Mouse (Mus musculus) lung, embryonic 16.5 days (tissue): ENCODE measurements at regions not wholly inside any gene's neighbourhood (a gene's known extent, or its start where the extent isn't known, plus 50 kb on each side); places are given as distances from the start of the nearest gene placed in this dataset.
A peak's percentile ranks its signal among the peaks of the same experiment; 100 is the strongest.

ENCODE experiments used
- ATAC-seq: fragments of 200-750 bp; cut with Nextera tagmentation; 2 replicates; pipeline ENCODE4 v1.8.0; 2017; ENCODE audit warnings: low read depth, mild to moderate bottlenecking, moderate library complexity
- H3K27ac ChIP-seq: fragments of 300-500 bp; sonication (generic); 2 replicates; pipeline ENCODE4 v1.5.1; 2014; ENCODE audit warnings: mild to moderate bottlenecking, control low read depth, low read length
- H3K27me3 ChIP-seq: fragments of 300-500 bp; sonication (generic); 2 replicates; pipeline ENCODE4 v1.6.1; 2014; ENCODE audit warnings: low read depth, low read length, mixed read lengths; ENCODE audit not compliant: control insufficient read depth, insufficient read depth
- H3K36me3 ChIP-seq: fragments of 300-500 bp; sonication (generic); 2 replicates; pipeline ENCODE4 v1.6.1; 2014; ENCODE audit warnings: low read length; ENCODE audit not compliant: control insufficient read depth, insufficient read depth
- H3K4me1 ChIP-seq: fragments of 300-500 bp; sonication (generic); replicated peaks from 2 replicates; pipeline ENCODE4 v1.6.1; 2014; ENCODE audit warnings: low read length, mixed read lengths; ENCODE audit not compliant: control insufficient read depth, insufficient read depth
- H3K4me2 ChIP-seq: fragments of 300-500 bp; sonication (generic); 2 replicates; pipeline ENCODE4 v1.6.1; 2014; ENCODE audit warnings: low read depth, low read length, control low read depth
- H3K4me3 ChIP-seq: fragments of 300-500 bp; sonication (generic); 2 replicates; pipeline ENCODE4 v1.5.1; 2014; ENCODE audit warnings: mild to moderate bottlenecking, low read length, control low read depth
- H3K9ac ChIP-seq: fragments of 300-500 bp; sonication (generic); 2 replicates; pipeline ENCODE4 v1.6.1; 2014; ENCODE audit warnings: low read length, control low read depth
- H3K9me3 ChIP-seq: fragments of 300-500 bp; sonication (generic); 2 replicates; pipeline ENCODE4 v1.6.1; 2016; ENCODE audit warnings: low read length; ENCODE audit not compliant: control insufficient read depth
- WGBS: fragments of 180-500 bp; shearing (Covaris S2); extraction: QIAGEN DNeasy Blood & Tissue Kit; methylation state at CpG from one replicate; pipeline ENCODE4 v1.1.7; 2014; 5-methylcytosine and 5-hydroxymethylcytosine counted together

DNA sequence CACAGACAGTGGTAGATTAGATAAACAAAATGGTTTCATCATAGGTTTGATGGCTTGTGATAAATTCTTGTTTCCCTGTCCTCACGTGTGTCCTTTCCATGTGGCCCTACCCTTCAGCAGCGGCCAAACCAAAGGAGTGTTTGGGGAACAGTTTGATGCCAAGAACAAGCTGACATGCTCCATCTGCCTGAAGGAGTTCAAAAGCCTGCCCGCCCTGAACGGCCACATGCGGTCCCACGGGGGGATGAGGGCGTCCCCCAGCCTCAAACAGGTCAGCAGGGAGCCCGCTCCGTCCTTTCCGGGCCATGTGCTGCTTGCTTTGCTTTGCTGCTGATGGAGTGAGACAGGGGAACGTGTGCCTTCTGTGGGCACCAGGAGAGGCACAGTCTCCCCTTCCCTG is 51.0 kb upstream of the Mrps10 start:
- Histone ChIP-seq H3K36me3 (peaks cover 27% of the 10 kb centered on the region), H3K4me1 (no peaks in the 10 kb centered on the region), H3K4me2 (no peak overlapping the region), H3K9ac (no peak overlapping the region), H3K27ac (no peak overlapping the region), H3K4me3 (no peak overlapping the region), H3K27me3 (no peaks in the 10 kb centered on the region), H3K9me3 (no peaks in the 10 kb centered on the region)
- ATAC-seq: no peak
- 88% methylated on average over 11 of the region's 11 CpGs for WGBS

DNA sequence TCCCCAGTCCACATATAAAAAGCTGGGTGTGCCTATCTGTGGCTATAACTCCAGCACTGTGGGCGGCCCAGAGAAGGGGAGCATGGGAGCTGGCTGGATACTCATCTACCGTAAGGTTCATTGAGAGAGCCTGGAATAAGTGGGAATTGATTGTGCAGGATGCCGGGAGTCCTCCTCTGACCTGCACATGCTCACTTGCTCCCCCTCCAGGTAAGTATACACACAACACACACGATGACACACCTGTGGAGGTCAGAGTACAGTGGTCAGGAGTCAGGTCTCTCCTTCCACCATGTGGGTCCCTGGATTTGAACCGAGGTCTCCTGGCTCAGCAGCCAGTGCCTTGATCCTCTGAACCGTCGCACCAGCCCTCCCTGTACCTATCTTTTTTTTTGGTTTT is 55.5 kb upstream of the Mrps10 start:
- no peak overlapping the region for H3K4me3 ChIP-seq
- H3K27ac ChIP-seq: no peak overlapping the region
- ATAC-seq: no peak
- no peaks in the 10 kb centered on the region for H3K9me3 ChIP-seq
- H3K27me3 ChIP-seq: no peaks in the 10 kb centered on the region
- peaks cover 21% of the 10 kb centered on the region for H3K36me3 ChIP-seq
- WGBS: 93% methylated on average over 7 of the region's 7 CpGs
- H3K4me2 ChIP-seq: no peak overlapping the region
- no peak overlapping the region for H3K9ac ChIP-seq
- H3K4me1 ChIP-seq: peaks cover 4% of the 10 kb centered on the region; the same call in 1 of the 2 replicates

DNA sequence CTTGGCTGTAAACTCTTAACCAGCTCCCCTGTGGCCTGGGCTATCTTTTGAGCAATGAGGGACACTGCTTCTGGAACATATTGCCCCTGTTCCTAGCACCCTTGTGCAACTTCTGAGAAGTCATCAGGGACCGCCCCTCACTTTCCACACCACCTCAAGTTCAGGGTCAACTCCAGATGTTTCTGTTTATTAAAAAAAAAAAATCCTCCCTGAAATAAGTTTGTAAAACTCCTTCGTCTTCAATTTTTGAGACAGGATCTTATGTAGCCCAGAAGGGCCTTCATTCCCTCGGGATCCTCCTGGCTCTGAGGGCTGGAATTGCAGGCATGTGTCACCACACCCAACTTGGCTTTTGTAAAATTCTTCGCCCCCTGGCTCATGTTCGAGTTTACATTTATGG is 57.4 kb upstream of the Mrps10 start:
- Histone ChIP-seq H3K4me1 (peaks cover 4% of the 10 kb centered on the region; the same call in 1 of the 2 replicates), H3K27ac (peak overlapping the region; percentile 69), H3K4me3 (no peak overlapping the region), H3K36me3 (peaks cover 16% of the 10 kb centered on the region), H3K9ac (no peak overlapping the region), H3K9me3 (no peaks in the 10 kb centered on the region), H3K4me2 (no peak overlapping the region), H3K27me3 (no peaks in the 10 kb centered on the region)
- 48% methylated on average over 5 of the region's 5 CpGs for WGBS
- peak; percentile 59; the same call in 1 of the 2 replicates for ATAC-seq

DNA sequence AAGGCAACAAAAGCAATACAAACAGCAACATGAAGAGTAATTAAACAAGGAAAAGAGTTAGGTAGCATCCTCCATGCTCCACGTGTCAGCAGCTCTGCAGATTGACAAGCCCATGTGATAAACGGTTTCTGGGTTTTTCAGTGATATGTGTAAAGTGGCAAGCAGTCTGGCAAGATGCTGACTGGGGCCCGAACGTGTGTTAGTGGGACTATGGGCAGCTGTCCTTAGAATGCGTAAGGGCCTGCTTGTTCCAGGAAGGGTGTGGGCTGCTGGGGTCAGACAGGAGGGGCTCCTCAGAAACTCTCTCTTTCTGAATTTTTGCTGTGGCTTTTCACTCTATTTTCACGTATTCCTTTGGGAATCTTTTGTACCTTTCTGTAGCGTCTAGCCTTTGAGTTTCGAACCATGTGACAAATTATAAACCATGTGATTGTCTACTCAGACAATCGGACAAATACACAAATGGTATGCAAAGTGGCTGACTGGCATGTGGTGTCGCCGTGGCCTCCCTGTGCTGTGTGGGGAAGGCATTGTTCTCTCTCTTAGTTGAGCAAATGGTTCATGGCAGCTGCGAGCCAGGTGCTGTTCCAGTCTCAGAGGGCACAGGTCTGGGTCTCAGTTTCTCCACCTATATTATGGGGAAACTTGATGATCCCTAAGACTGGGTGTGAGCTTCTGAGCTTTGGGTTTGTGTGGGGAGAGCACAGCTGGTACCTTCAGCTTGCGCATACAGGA is 62.5 kb upstream of the Mrps10 start:
- WGBS: 77% methylated on average over 13 of the region's 13 CpGs
- Histone ChIP-seq H3K4me3 (no peak overlapping the region), H3K9me3 (no peaks in the 10 kb centered on the region), H3K27me3 (no peaks in the 10 kb centered on the region), H3K4me2 (no peak overlapping the region), H3K9ac (no peak overlapping the region), H3K27ac (no peak overlapping the region), H3K36me3 (no peaks in the 10 kb centered on the region), H3K4me1 (peaks cover 6% of the 10 kb centered on the region; the same call in 1 of the 2 replicates)
- ATAC-seq: no peak

DNA sequence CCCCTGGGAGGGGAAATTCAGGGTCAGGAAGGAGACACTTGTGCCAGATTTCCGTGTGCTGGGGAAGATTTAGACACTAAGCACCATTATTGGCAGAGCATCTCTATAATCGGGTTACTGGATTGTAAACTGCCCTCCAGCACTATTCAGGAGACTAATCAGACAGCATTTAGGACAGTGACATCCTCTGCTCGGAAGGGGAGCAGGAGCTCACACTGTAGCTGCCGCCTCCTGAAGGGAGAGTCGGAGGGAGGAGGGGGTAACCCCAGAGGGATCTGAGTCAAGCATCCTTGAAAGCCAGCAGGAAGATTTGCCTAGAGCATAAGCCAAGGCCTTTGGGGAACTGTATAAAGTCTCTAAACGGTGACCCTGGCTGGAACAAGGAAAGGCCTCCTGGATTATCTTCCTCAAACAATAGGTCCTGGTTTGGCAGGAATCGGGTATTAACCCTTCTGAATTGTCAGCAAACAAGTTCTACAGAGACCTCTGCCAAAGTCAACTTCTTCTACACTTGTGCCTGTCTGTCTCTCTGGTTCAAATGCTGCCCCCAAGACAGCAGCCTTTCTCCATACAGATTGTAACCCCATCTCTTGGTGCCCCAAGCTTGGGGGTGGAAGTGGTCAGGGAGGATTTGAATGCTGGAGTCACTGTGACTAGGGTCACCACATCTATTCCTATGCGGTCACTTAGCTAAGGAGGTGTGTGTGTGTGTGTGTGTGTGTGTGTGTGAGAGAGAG is 64.1 kb upstream of the Mrps10 start:
- Histone ChIP-seq H3K4me1 (peaks cover 4% of the 10 kb centered on the region; the same call in 1 of the 2 replicates), H3K27ac (no peak overlapping the region), H3K9me3 (no peaks in the 10 kb centered on the region), H3K27me3 (no peaks in the 10 kb centered on the region), H3K4me3 (no peak overlapping the region), H3K9ac (no peak overlapping the region), H3K4me2 (no peak overlapping the region), H3K36me3 (no peaks in the 10 kb centered on the region)
- 39% methylated on average over 8 of the region's 8 CpGs for WGBS
- ATAC-seq: no peak

DNA sequence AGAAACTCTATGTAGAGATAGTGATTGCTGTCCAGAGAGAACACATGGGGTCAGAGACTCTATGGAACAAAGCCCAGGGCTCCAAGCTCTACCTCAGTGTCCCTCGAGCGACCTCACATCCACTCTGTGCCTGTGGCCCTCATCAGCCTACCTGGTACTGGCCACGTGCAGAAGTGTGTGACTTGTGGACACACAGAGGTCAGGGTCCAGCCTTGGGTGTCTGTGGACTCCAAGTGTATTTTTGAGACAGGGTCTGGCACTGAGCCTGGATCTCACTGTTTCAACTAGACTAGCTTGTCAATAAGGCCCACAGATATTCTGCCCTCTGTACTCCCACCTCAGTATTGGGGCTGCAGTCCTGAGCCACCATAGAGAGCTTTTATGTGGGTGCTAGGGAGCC is 65.1 kb upstream of the Mrps10 start:
- 92% methylated on average over 3 of the region's 3 CpGs for WGBS
- H3K27me3 ChIP-seq: no peaks in the 10 kb centered on the region
- no peak overlapping the region for H3K9ac ChIP-seq
- no peak overlapping the region for H3K4me2 ChIP-seq
- no peaks in the 10 kb centered on the region for H3K9me3 ChIP-seq
- no peak for ATAC-seq
- H3K36me3 ChIP-seq: no peaks in the 10 kb centered on the region
- H3K4me3 ChIP-seq: no peak overlapping the region
- peaks cover 4% of the 10 kb centered on the region; the same call in 1 of the 2 replicates for H3K4me1 ChIP-seq
- H3K27ac ChIP-seq: no peak overlapping the region

DNA sequence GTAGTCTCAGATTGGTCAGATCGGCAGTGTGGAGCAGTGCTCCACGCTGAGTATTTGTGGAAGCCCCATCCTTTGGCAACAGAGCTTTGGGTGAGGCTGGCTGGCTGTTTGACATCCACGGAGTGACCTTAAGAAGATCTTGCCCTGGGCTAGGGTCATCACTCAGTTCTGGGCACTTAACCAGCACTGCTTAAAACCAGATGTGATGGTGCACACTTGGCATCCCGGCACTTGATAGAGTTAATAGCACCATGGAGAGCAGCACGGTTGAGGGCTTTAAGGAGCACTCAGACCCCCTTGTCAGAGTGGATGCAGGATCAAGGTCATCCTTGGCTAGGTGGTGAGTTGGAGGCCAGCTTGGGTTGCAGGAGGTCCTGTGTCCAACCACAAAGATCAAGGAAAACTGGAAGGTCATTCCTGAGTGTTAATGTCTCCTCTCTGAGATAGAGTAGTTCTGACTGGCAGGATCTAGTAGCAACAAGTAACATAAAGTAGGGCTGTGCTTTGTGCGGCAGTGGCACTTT is 70.2 kb upstream of the Mrps10 start:
- no peaks in the 10 kb centered on the region for H3K9me3 ChIP-seq
- no peak overlapping the region for H3K27ac ChIP-seq
- 80% methylated on average over 6 of the region's 6 CpGs for WGBS
- no peak overlapping the region for H3K4me3 ChIP-seq
- H3K4me1 ChIP-seq: peaks cover 26% of the 10 kb centered on the region
- no peak overlapping the region for H3K9ac ChIP-seq
- ATAC-seq: no peak
- no peaks in the 10 kb centered on the region for H3K36me3 ChIP-seq
- no peak overlapping the region for H3K4me2 ChIP-seq
- no peaks in the 10 kb centered on the region for H3K27me3 ChIP-seq

DNA sequence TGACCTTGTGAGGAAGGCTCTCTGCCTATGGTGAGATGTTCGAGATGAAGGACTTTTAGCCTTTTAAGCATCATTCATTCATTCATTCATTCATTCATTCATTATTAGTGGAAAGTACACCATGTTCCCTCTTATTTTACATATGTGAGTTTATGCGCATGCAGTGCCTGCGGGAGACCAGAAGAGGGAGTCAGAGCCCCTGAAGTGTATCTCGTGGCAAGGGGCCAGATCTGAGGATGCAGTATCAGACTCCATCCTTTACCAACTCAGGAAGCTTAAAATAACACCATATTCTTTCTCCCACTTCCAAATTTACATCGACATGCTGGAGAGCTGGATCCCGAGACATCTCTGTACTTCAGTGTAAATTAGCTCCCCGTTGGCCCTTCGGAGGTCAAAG is 70.7 kb upstream of the Mrps10 start:
- no peak overlapping the region for H3K27ac ChIP-seq
- no peak overlapping the region for H3K4me2 ChIP-seq
- H3K4me1 ChIP-seq: peaks cover 26% of the 10 kb centered on the region
- H3K9me3 ChIP-seq: no peaks in the 10 kb centered on the region
- no peak for ATAC-seq
- no peak overlapping the region for H3K4me3 ChIP-seq
- H3K9ac ChIP-seq: no peak overlapping the region
- 85% methylated on average over 8 of the region's 8 CpGs for WGBS
- H3K36me3 ChIP-seq: no peaks in the 10 kb centered on the region
- H3K27me3 ChIP-seq: no peaks in the 10 kb centered on the region

DNA sequence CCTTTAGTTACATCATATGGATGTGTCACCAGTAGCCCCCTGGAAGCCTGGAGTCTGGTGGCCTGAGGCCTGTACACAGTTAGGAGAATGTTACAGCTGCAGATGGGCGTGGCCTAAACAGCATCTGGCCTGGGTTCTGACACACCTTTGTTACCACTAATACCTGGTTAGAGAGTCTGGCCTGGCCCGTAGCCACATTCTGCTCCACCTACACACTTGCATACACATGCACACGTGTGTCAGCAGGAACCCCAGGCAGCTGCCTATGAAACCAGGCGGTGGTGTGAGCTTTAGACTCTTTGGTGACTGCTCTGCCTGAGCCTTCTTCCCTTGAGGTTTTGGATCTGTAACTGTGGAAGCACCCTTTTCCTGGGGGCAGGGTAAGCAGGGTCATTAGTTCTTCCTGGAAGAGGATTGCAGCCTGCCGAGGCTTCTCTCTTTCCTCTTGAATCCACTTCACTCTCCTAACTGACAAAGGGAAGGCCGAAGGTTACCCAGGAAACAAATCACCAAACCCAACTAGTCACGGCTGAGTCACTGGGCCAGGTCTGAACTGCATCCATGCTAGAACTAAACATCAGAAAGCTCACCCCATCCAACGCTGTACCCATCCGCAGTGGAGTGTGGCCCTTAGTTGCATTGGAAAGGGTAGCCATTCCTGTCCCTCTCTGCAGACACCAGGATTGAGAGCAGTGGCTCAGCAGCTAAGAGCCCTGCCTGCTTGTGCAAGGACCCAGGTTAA is 71.8 kb upstream of the Mrps10 start:
- H3K4me2 ChIP-seq: no peak overlapping the region
- whole genome bisulfite sequencing: 83% methylated on average over 9 of the region's 9 CpGs
- H3K9me3 ChIP-seq: no peaks in the 10 kb centered on the region
- ATAC-seq: no peak
- no peak overlapping the region; the same call in 1 of the 2 replicates for H3K27ac ChIP-seq
- H3K4me1 ChIP-seq: peaks cover 26% of the 10 kb centered on the region
- no peak overlapping the region for H3K9ac ChIP-seq
- no peak overlapping the region for H3K4me3 ChIP-seq
- no peaks in the 10 kb centered on the region for H3K27me3 ChIP-seq
- H3K36me3 ChIP-seq: no peaks in the 10 kb centered on the region
